Mouse (Mus musculus) kidney, postnatal 0 days (tissue): Measurements from ENCODE around the gene Sgip1. TPM values are rescaled to one million over a fixed set of nuclear protein-coding genes. Genes with fewer than 3 reads are reported as not detected.

ENCODE experiments used
- ATAC-seq: fragments of 200-750 bp; cut with Nextera tagmentation; replicated peaks from 2 replicates; pipeline ENCODE4 v1.8.0; 2017; ENCODE audit warnings: low read depth, moderate number of reproducible peaks, moderate TSS enrichment, moderate library complexity; ENCODE audit not compliant: low FRiP score
- DNase-seq: peaks from one replicate; pipeline ENCODE4 v3.0.0-alpha.2; 2016; ENCODE audit warnings: low spot score
- H3K27ac ChIP-seq: fragments of 300-500 bp; sonication (generic); 2 replicates; pipeline ENCODE4 v1.5.1; 2014; ENCODE audit warnings: mild to moderate bottlenecking
- H3K27me3 ChIP-seq: fragments of 300-500 bp; sonication (generic); 2 replicates; pipeline ENCODE4 v1.6.1; 2014; ENCODE audit warnings: low read length, mixed read lengths; ENCODE audit not compliant: insufficient read depth
- H3K36me3 ChIP-seq: fragments of 300-500 bp; sonication (generic); 2 replicates; pipeline ENCODE4 v1.6.1; 2014; ENCODE audit warnings: low read length, mixed read lengths; ENCODE audit not compliant: insufficient read depth
- H3K4me1 ChIP-seq: fragments of 300-500 bp; sonication (generic); replicated peaks from 2 replicates; pipeline ENCODE4 v1.6.1; 2014; ENCODE audit warnings: antibody characterized with exemption, low read length, mixed read lengths; ENCODE audit not compliant: insufficient read depth
- H3K4me2 ChIP-seq: fragments of 300-500 bp; sonication (generic); 2 replicates; pipeline ENCODE4 v1.6.1; 2014; ENCODE audit warnings: mild to moderate bottlenecking, low read length, moderate library complexity, mixed read lengths
- H3K4me3 ChIP-seq: fragments of 300-500 bp; sonication (generic); replicated peaks from 2 replicates; pipeline ENCODE4 v1.5.1; 2014; ENCODE audit warnings: low read depth, low read length
- H3K9ac ChIP-seq: fragments of 300-500 bp; sonication (generic); 2 replicates; pipeline ENCODE4 v1.6.1; 2014; ENCODE audit warnings: low read depth, low read length
- H3K9me3 ChIP-seq: fragments of 300-500 bp; sonication (generic); replicated peaks from 2 replicates; pipeline ENCODE4 v1.6.1; 2016; ENCODE audit warnings: low read length, inconsistent platforms, mixed read lengths
- CTCF ChIP-seq: IDR thresholded peaks from 2 replicates; pipeline ENCODE4 v1.5.1; 2016; ENCODE audit warnings: antibody characterized with exemption, low read depth, mild to moderate bottlenecking, moderate library complexity
- WGBS: fragments of 180-500 bp; shearing (Covaris S2); extraction: QIAGEN DNeasy Blood & Tissue Kit; methylation state at CpG from one replicate; pipeline ENCODE4 v1.1.7; 2014; 5-methylcytosine and 5-hydroxymethylcytosine counted together
- polyA plus RNA-seq: library from polyadenylated mRNA; unstranded; fragments of >200 nt; fragmentation: Nextera tagmentation; extraction: Ambion mirVana; gene quantifications from 2 replicates; pipeline ENCODE4 v1.2.1, GENCODE M21; 2015

Gene Sgip1
- polyA plus RNA-seq, 1 experiment from 2014 or later: 7.6 TPM

GRCm38 (mm10) chr4:102828518-102828917, 87.4 kb downstream of the Sgip1 start:
- DNase-seq (no peak), ATAC-seq (no peak)
- no peak for TF ChIP-seq CTCF

GRCm38 (mm10) chr4:102833191-102833590, 92.1 kb downstream of the Sgip1 start:
- ATAC-seq: no peak
- WGBS: 74% methylated on average over 1 of the region's 1 CpGs
- no peak for TF ChIP-seq CTCF
- Histone ChIP-seq H3K36me3 (no peaks in the 10 kb centered on the region), H3K9ac (no peak overlapping the region), H3K9me3 (no peaks in the 10 kb centered on the region), H3K4me3 (no peak overlapping the region), H3K4me2 (no peak overlapping the region), H3K4me1 (no peaks in the 10 kb centered on the region), H3K27ac (no peak overlapping the region), H3K27me3 (no peaks in the 10 kb centered on the region)
- no peak for DNase-seq

More at GRCm38 (mm10) chr4:102828518-102828917, 87.4 kb downstream of the Sgip1 start:
- Histone ChIP-seq H3K27ac (no peak overlapping the region), H3K9me3 (no peaks in the 10 kb centered on the region), H3K27me3 (no peaks in the 10 kb centered on the region), H3K4me3 (no peak overlapping the region), H3K4me2 (no peak overlapping the region), H3K36me3 (no peaks in the 10 kb centered on the region), H3K9ac (no peak overlapping the region), H3K4me1 (no peaks in the 10 kb centered on the region)
- 81% methylated on average over 2 of the region's 2 CpGs for WGBS

- Histone ChIP-seq H3K4me2 (no peak overlapping the region), H3K36me3 (no peaks in the 10 kb centered on the region), H3K4me1 (no peaks in the 10 kb centered on the region), H3K27me3 (no peaks in the 10 kb centered on the region), H3K4me3 (no peak overlapping the region), H3K9me3 (no peaks in the 10 kb centered on the region), H3K9ac (no peak overlapping the region), H3K27ac (no peak overlapping the region)
- WGBS: 91% methylated on average over 2 of the region's 2 CpGs
- DNase-seq: no peak
- TF ChIP-seq CTCF: no peak
- ATAC-seq: no peak
Measured at GRCm38 (mm10) chr4:102833726-102834125, 92.6 kb downstream of the Sgip1 start.

- H3K27ac ChIP-seq: no peak overlapping the region
- no peak for DNase-seq
- H3K27me3 ChIP-seq: no peaks in the 10 kb centered on the region
- no peak overlapping the region for H3K4me3 ChIP-seq
- no peak overlapping the region for H3K9ac ChIP-seq
- no peaks in the 10 kb centered on the region for H3K4me1 ChIP-seq
- peak; percentile 31; the same call in 1 of the 2 replicates for TF ChIP-seq CTCF
- H3K36me3 ChIP-seq: no peaks in the 10 kb centered on the region
- no peaks in the 10 kb centered on the region for H3K9me3 ChIP-seq
- no peak for ATAC-seq
- 74% methylated on average over 1 of the region's 1 CpGs for WGBS
- no peak overlapping the region for H3K4me2 ChIP-seq
Measured at GRCm38 (mm10) chr4:102834710-102835109, 93.6 kb downstream of the Sgip1 start.

GRCm38 (mm10) chr4:102840062-102840798, 99.1 kb downstream of the Sgip1 start:
- peak; percentile 85 for ATAC-seq

GRCm38 (mm10) chr4:102840956-102841729, 100.0 kb downstream of the Sgip1 start:
- no peak for ATAC-seq
- no peak for DNase-seq

More at GRCm38 (mm10) chr4:102840062-102840798, 99.1 kb downstream of the Sgip1 start:
- no peaks in the 10 kb centered on the region for H3K9me3 ChIP-seq
- no peaks in the 10 kb centered on the region for H3K27me3 ChIP-seq
- no peak overlapping the region for H3K9ac ChIP-seq
- no peaks in the 10 kb centered on the region for H3K36me3 ChIP-seq
- peak overlapping the region; percentile 19 for H3K27ac ChIP-seq
- no peak for TF ChIP-seq CTCF
- H3K4me2 ChIP-seq: no peak overlapping the region
- H3K4me1 ChIP-seq: no peaks in the 10 kb centered on the region
- DNase-seq: peak; percentile 71
- 38% methylated on average over 7 of the region's 7 CpGs for WGBS
- H3K4me3 ChIP-seq: no peak overlapping the region

More at GRCm38 (mm10) chr4:102840956-102841729, 100.0 kb downstream of the Sgip1 start:
- H3K4me1 ChIP-seq: no peaks in the 10 kb centered on the region
- TF ChIP-seq CTCF: no peak
- no peaks in the 10 kb centered on the region for H3K27me3 ChIP-seq
- H3K4me2 ChIP-seq: no peak overlapping the region
- no peak overlapping the region for H3K9ac ChIP-seq
- WGBS: 67% methylated on average over 11 of the region's 11 CpGs
- H3K36me3 ChIP-seq: no peaks in the 10 kb centered on the region
- peak overlapping the region; percentile 60 for H3K27ac ChIP-seq
- H3K4me3 ChIP-seq: no peak overlapping the region
- no peaks in the 10 kb centered on the region for H3K9me3 ChIP-seq
